Mouse (Mus musculus): ENCODE data around the gene Gm42906. TPM values are rescaled to one million over a fixed set of nuclear protein-coding genes. Genes with fewer than 3 reads are reported as not detected.

Gene Gm42906
- polyA plus RNA-seq, 1 experiment, result not detected

DNA sequence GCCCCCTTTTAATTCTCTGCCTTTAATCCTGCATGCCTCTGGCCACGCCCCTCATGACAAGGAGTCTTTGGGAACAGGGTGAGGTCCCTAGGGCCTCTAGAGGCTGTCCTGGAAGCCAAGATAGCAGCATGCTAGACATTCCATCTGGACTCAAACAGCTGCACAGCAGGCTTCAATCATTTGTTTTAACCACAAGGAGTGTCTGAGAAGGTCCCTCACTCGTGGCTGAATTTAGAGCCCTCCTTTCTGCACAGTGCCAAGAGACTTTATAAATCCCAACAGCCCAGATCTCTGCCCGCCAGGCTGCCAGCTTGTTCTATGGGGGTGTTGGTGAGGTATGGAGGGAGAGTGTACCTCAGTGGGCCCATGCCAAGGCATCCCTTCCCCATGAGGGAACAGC is 273.2 kb downstream of the Gm42906 start:
- H3K27me3 ChIP-seq (ENCODE audit: control insufficient read depth, insufficient read depth, low read length), result no peaks in the 10 kb centered on the region
- no peak for TF ChIP-seq POLR2A (IDR thresholded peaks at IDR 0.05; ENCODE audit: low read depth, low read length)
- no peak for TF ChIP-seq CTCF (IDR thresholded peaks at IDR 0.05; ENCODE audit: extremely low read depth, insufficient read length, insufficient replicate concordance, low read depth, low read length)
- H3K4me3 ChIP-seq (ENCODE audit: low read depth, low read length), result no peak overlapping the region
- no peak overlapping the region for H3K27ac ChIP-seq (ENCODE audit: insufficient read depth, low read depth, low read length)
- no peaks in the 10 kb centered on the region for H3K36me3 ChIP-seq (ENCODE audit: control insufficient read depth, insufficient read depth, low read length)
- WGBS, result 42% methylated on average over 3 of the region's 3 CpGs
- peaks cover 6% of the 10 kb centered on the region; the same call in 1 of the 2 replicates for H3K4me1 ChIP-seq (ENCODE audit: control insufficient read depth, insufficient read depth, insufficient read length, low read length)

DNA sequence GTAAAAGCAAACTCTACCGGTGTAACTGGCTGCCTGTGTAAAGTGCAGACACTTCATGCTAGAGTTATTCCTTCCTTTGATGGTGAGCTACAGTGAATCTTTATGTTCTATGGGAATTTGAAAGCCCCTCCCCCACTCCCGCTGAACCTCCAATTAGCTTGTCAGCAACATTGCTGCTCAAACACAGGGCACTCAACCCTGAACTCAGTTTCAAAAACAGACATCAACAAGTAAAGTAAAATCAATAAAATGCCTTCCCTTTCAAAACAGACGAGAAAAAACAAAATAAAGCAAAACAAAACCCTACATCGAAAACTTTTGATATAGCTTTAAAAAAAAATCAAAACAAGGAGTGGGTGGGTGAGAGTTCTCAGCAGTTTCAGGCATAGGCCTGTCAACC is 273.9 kb downstream of the Gm42906 start:
- Histone ChIP-seq H3K27ac (ENCODE audit: insufficient read depth, low read depth, low read length) (no peak overlapping the region), H3K4me3 (ENCODE audit: low read depth, low read length) (no peak overlapping the region), H3K36me3 (ENCODE audit: control insufficient read depth, insufficient read depth, low read length) (no peaks in the 10 kb centered on the region), H3K27me3 (ENCODE audit: control insufficient read depth, insufficient read depth, low read length) (no peaks in the 10 kb centered on the region), H3K4me1 (ENCODE audit: control insufficient read depth, insufficient read depth, insufficient read length, low read length) (peaks cover 6% of the 10 kb centered on the region; the same call in 1 of the 2 replicates)
- no peak for TF ChIP-seq POLR2A (IDR thresholded peaks at IDR 0.05; ENCODE audit: low read depth, low read length)
- no peak for TF ChIP-seq CTCF (IDR thresholded peaks at IDR 0.05; ENCODE audit: extremely low read depth, insufficient read length, insufficient replicate concordance, low read depth, low read length)
- WGBS, result 82% methylated on average over 4 of the region's 4 CpGs

DNA sequence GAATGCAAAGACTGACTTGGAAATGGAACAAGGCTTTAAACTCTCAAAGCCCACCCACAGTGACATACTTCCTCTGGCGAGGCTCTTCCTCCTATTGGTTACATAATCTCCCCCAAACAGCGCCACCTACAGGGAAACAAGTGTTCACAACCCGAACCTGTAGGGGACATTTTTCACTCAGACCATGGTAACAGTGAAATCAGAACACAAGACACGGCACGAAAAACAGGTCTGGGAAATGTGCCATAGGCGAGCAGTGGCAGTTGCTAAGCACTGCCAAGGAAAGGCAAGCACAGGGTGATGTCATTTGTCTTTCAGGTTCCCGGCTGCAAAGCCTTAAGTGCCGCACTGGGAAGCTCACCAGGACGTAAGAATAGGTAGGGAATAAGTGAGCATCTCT is 276.4 kb downstream of the Gm42906 start:
- no peak overlapping the region for H3K4me3 ChIP-seq (ENCODE audit: low read depth, low read length)
- WGBS, result 86% methylated on average over 9 of the region's 9 CpGs
- no peaks in the 10 kb centered on the region for H3K27me3 ChIP-seq (ENCODE audit: control insufficient read depth, insufficient read depth, low read length)
- TF ChIP-seq POLR2A (IDR thresholded peaks at IDR 0.05; ENCODE audit: low read depth, low read length), result no peak
- no peak for TF ChIP-seq CTCF (IDR thresholded peaks at IDR 0.05; ENCODE audit: extremely low read depth, insufficient read length, insufficient replicate concordance, low read depth, low read length)
- no peaks in the 10 kb centered on the region for H3K36me3 ChIP-seq (ENCODE audit: control insufficient read depth, insufficient read depth, low read length)
- no peak overlapping the region for H3K27ac ChIP-seq (ENCODE audit: insufficient read depth, low read depth, low read length)
- H3K4me1 ChIP-seq (ENCODE audit: control insufficient read depth, insufficient read depth, insufficient read length, low read length), result peaks cover 6% of the 10 kb centered on the region; the same call in 1 of the 2 replicates

DNA sequence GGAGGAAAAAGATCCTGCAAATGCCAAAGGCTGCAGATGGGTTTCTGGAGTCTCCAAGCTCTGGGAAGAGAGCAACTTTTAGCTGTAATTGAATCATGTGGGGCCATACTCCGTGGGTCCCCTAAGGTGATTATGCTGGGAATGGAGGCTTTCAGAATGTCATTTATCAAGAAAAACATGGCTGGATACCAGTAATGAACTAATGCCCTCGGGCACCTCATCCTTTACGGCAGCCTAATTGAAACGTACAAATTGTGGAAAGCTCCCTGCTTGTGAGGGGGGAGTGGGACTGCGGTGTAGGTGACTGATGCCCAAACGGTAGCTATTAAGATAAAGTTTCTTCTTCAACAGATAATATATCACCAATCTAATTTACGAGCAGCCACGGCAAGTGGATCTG is 278.5 kb downstream of the Gm42906 start:
- Histone ChIP-seq H3K4me3 (ENCODE audit: low read depth, low read length) (no peak overlapping the region), H3K27me3 (ENCODE audit: control insufficient read depth, insufficient read depth, low read length) (no peaks in the 10 kb centered on the region), H3K27ac (ENCODE audit: insufficient read depth, low read depth, low read length) (no peak overlapping the region), H3K4me1 (ENCODE audit: control insufficient read depth, insufficient read depth, insufficient read length, low read length) (peaks cover 3% of the 10 kb centered on the region; the same call in 1 of the 2 replicates), H3K36me3 (ENCODE audit: control insufficient read depth, insufficient read depth, low read length) (no peaks in the 10 kb centered on the region)
- WGBS, result 68% methylated on average over 8 of the region's 8 CpGs
- TF ChIP-seq POLR2A (IDR thresholded peaks at IDR 0.05; ENCODE audit: low read depth, low read length) (no peak), CTCF (IDR thresholded peaks at IDR 0.05; ENCODE audit: extremely low read depth, insufficient read length, insufficient replicate concordance, low read depth, low read length) (no peak)

DNA sequence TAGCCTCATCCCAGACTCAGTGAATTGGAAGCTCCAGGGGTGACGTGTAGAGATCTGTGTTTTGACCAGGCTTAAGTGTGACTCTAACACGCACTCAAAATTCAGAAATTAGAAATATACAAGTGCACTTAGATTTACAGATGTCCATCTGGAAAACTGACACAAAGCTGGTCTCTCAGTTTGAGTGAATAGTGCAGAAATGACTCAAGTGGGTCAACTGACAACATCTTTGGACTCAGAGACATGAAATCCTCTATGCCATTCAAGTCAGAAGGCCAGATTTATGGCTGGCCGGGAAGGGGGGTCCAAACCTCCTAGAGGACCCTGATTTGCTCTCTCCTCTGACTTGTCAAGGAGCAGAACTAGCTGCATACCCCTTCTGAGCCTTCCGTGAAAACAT is 279.9 kb downstream of the Gm42906 start:
- H3K4me1 ChIP-seq (ENCODE audit: control insufficient read depth, insufficient read depth, insufficient read length, low read length), result peaks cover 13% of the 10 kb centered on the region; the same call in 1 of the 2 replicates
- H3K27ac ChIP-seq (ENCODE audit: insufficient read depth, low read depth, low read length), result no peak overlapping the region
- TF ChIP-seq POLR2A (IDR thresholded peaks at IDR 0.05; ENCODE audit: low read depth, low read length) (no peak), CTCF (IDR thresholded peaks at IDR 0.05; ENCODE audit: extremely low read depth, insufficient read length, insufficient replicate concordance, low read depth, low read length) (no peak)
- no peaks in the 10 kb centered on the region for H3K27me3 ChIP-seq (ENCODE audit: control insufficient read depth, insufficient read depth, low read length)
- no peak overlapping the region for H3K4me3 ChIP-seq (ENCODE audit: low read depth, low read length)
- no peaks in the 10 kb centered on the region for H3K36me3 ChIP-seq (ENCODE audit: control insufficient read depth, insufficient read depth, low read length)
- 89% methylated on average over 4 of the region's 4 CpGs for WGBS

DNA sequence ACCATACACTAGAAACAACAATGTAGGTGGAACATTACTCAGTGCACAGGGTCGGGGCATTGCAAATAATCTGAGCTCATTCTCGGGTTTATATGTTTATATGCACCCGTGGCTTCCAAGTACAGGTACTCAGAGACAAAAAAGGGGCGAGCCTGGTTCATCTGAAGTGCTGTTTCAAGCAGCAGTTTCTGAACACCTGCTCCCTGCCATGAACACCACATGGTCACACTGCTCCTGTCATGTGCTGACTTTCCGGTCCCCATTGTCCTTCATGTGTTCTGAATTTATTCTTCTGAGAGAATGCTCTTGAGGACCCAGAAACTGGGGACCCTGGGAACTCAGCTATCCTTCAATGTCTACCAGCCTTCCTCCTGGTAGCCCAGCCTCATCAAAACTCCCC is 282.2 kb downstream of the Gm42906 start:
- TF ChIP-seq POLR2A (IDR thresholded peaks at IDR 0.05; ENCODE audit: low read depth, low read length) (no peak), CTCF (IDR thresholded peaks at IDR 0.05; ENCODE audit: extremely low read depth, insufficient read length, insufficient replicate concordance, low read depth, low read length) (no peak)
- Histone ChIP-seq H3K4me3 (ENCODE audit: low read depth, low read length) (no peak overlapping the region), H3K27me3 (ENCODE audit: control insufficient read depth, insufficient read depth, low read length) (no peaks in the 10 kb centered on the region), H3K27ac (ENCODE audit: insufficient read depth, low read depth, low read length) (no peak overlapping the region), H3K4me1 (ENCODE audit: control insufficient read depth, insufficient read depth, insufficient read length, low read length) (peaks cover 17% of the 10 kb centered on the region), H3K36me3 (ENCODE audit: control insufficient read depth, insufficient read depth, low read length) (no peaks in the 10 kb centered on the region)
- 36% methylated on average over 5 of the region's 5 CpGs for WGBS

DNA sequence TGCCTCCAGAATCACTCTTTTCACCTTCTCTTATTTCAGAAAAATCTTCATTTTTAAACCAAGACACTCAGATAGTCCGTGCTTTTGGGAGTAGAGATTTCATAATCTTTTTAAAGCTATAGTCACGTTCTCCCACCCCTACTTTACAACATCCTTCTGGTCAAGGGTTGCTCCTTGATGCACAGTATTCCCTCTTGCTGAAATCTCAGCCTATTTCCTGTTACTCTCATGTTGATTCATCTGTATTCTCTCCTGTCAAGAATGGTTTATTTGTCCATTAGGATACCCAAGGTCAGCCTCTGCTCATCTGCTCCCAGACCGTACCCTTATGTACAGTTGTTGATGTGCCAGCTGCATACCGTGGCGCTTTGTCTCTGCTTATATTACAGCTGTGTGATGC is 284.0 kb downstream of the Gm42906 start:
- Histone ChIP-seq H3K36me3 (ENCODE audit: control insufficient read depth, insufficient read depth, low read length) (no peaks in the 10 kb centered on the region), H3K4me3 (ENCODE audit: low read depth, low read length) (no peak overlapping the region), H3K4me1 (ENCODE audit: control insufficient read depth, insufficient read depth, insufficient read length, low read length) (peaks cover 17% of the 10 kb centered on the region), H3K27me3 (ENCODE audit: control insufficient read depth, insufficient read depth, low read length) (no peaks in the 10 kb centered on the region), H3K27ac (ENCODE audit: insufficient read depth, low read depth, low read length) (peak overlapping the region; percentile 80)
- TF ChIP-seq CTCF (IDR thresholded peaks at IDR 0.05; ENCODE audit: extremely low read depth, insufficient read length, insufficient replicate concordance, low read depth, low read length) (no peak), POLR2A (IDR thresholded peaks at IDR 0.05; ENCODE audit: low read depth, low read length) (no peak)
- 24% methylated on average over 5 of the region's 5 CpGs for WGBS
